Mouse (Mus musculus) heart, embryonic 15.5 days (tissue): ENCODE measurements around the gene Tbc1d12. TPM values are rescaled to one million over a fixed set of nuclear protein-coding genes. Genes with fewer than 3 reads are reported as not detected.
A peak's percentile ranks its signal among the peaks of the same experiment; 100 is the strongest.

Experiments
- ATAC-seq: fragments of 200-750 bp; cut with Nextera tagmentation; replicated peaks from 2 replicates; pipeline ENCODE4 v1.8.0; 2017; ENCODE audit warnings: low read depth, moderate TSS enrichment; ENCODE audit not compliant: insufficient number of reproducible peaks, insufficient read depth, low FRiP score
- H3K27ac ChIP-seq: fragments of 300-500 bp; sonication (generic); 2 replicates; pipeline ENCODE4 v1.5.1; 2015; ENCODE audit warnings: mild to moderate bottlenecking, inconsistent platforms
- H3K27me3 ChIP-seq: fragments of 300-500 bp; sonication (generic); 2 replicates; pipeline ENCODE4 v1.6.1; 2015; ENCODE audit warnings: inconsistent platforms
- H3K36me3 ChIP-seq: fragments of 300-500 bp; sonication (generic); 2 replicates; pipeline ENCODE4 v1.6.1; 2015; ENCODE audit warnings: mild to moderate bottlenecking, inconsistent platforms
- H3K4me1 ChIP-seq: fragments of 300-500 bp; sonication (generic); replicated peaks from 2 replicates; pipeline ENCODE4 v1.6.1; 2015; ENCODE audit warnings: inconsistent platforms
- H3K4me2 ChIP-seq: fragments of 300-500 bp; sonication (generic); 2 replicates; pipeline ENCODE4 v1.6.1; 2015; ENCODE audit warnings: inconsistent platforms, mild to moderate bottlenecking, moderate library complexity
- H3K4me3 ChIP-seq: fragments of 300-500 bp; sonication (generic); 2 replicates; pipeline ENCODE4 v1.5.1; 2015; ENCODE audit warnings: mild to moderate bottlenecking, inconsistent platforms
- H3K9ac ChIP-seq: fragments of 300-500 bp; sonication (generic); 2 replicates; pipeline ENCODE4 v1.6.1; 2015; ENCODE audit warnings: mild to moderate bottlenecking, inconsistent platforms
- H3K9me3 ChIP-seq: fragments of 300-500 bp; sonication (generic); replicated peaks from 2 replicates; pipeline ENCODE4 v1.6.1; 2016; ENCODE audit warnings: inconsistent platforms
- WGBS: fragments of 180-500 bp; shearing (Covaris S2); methylation state at CpG from one replicate; pipeline ENCODE4 v1.1.7; 2015; ENCODE audit warnings: mixed read lengths; 5-methylcytosine and 5-hydroxymethylcytosine counted together
- polyA plus RNA-seq: library from polyadenylated mRNA; unstranded; fragments of >200 nt; fragmentation: Nextera tagmentation; extraction: Ambion mirVana; gene quantifications from 2 replicates; pipeline ENCODE4 v1.2.1, GENCODE M21; 2015

Tbc1d12 gene
- polyA plus RNA-seq, 1 experiment from 2014 or later = 1.7 TPM

DNA sequence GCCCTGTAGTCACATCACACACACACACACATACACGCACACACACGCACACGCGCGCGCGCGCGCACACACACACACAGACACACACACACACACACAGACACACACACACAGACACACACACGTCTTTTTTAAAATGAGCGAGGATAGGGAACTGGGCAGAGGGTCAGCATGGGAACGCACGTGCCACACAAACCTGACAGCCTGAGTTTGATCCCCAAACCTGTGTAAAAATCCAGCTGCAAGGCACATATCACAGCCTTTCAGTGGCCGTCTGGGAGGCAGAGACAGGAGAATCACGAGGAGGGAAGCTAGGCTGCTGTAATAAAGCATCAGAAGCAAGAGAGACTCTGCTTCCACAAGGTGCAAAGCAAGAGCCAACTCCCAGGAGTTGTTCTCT is 78.5 kb downstream of the Tbc1d12 start:
- ATAC-seq = no peak
- Histone ChIP-seq H3K4me1 (no peaks in the 10 kb centered on the region), H3K4me3 (no peak overlapping the region), H3K9ac (no peak overlapping the region), H3K27me3 (no peaks in the 10 kb centered on the region), H3K4me2 (no peak overlapping the region), H3K36me3 (peaks cover 9% of the 10 kb centered on the region), H3K27ac (no peak overlapping the region), H3K9me3 (no peaks in the 10 kb centered on the region)
- WGBS = 90% methylated on average over 15 of the region's 15 CpGs

DNA sequence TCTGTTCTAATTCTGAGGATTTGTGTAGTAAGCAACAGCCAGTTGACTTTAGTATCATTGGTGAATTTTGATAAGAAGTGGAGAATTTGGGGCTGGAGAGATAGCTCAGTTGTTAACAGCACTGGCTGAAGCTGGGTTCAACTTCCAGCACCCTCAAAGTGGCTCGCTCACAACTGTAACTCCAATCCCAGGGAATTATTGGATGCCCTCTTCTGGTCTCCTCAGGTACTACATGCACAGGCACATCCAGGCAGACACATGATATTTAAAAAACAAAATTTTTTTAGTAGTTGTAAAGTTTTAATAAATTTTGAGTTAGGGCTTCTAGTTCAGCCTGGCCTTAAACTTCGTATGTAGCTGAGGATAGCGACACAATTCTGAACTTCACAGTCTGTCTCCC is 79.3 kb downstream of the Tbc1d12 start:
- Histone ChIP-seq H3K36me3 (peaks cover 14% of the 10 kb centered on the region), H3K4me2 (no peak overlapping the region), H3K9ac (no peak overlapping the region), H3K27ac (no peak overlapping the region), H3K9me3 (no peaks in the 10 kb centered on the region), H3K4me3 (no peak overlapping the region), H3K27me3 (no peaks in the 10 kb centered on the region), H3K4me1 (no peaks in the 10 kb centered on the region)
- 44% methylated on average over 3 of the region's 3 CpGs for WGBS
- ATAC-seq = no peak

DNA sequence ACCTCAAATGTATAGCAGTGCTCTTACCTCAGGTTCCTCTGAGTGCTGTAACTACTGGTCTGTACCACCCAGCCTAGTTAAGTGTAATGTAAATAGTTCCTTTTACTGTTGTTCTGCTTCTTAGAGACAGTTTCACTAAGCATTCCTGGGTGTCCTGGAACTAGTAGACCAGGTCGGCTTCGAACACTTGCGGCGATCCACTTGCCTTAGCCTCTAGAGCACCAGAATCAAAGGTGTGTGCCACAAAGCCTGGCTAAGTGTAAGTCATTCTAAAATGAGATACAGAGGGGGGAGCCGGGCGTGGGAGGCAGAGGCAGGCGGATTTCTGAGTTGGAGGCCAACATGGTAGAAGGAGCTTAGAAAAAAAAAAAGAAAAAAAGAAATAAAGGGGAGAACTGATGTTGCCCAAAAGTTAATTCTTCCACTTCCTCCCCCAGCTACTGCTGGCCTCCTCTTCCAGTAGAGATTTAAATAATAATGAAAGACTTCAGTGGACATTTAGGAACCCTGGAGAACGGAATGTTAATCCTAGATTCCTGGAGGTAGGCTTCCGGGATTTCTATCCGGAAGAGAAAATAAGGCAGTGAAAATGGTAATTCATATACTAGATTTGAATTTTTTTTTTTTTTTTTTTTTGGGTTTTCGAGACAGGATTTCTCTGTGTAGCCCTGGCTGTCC is 92.2 kb downstream of the Tbc1d12 start:
- no peak overlapping the region for H3K27ac ChIP-seq
- no peak for ATAC-seq
- WGBS = 92% methylated on average over 11 of the region's 11 CpGs

DNA sequence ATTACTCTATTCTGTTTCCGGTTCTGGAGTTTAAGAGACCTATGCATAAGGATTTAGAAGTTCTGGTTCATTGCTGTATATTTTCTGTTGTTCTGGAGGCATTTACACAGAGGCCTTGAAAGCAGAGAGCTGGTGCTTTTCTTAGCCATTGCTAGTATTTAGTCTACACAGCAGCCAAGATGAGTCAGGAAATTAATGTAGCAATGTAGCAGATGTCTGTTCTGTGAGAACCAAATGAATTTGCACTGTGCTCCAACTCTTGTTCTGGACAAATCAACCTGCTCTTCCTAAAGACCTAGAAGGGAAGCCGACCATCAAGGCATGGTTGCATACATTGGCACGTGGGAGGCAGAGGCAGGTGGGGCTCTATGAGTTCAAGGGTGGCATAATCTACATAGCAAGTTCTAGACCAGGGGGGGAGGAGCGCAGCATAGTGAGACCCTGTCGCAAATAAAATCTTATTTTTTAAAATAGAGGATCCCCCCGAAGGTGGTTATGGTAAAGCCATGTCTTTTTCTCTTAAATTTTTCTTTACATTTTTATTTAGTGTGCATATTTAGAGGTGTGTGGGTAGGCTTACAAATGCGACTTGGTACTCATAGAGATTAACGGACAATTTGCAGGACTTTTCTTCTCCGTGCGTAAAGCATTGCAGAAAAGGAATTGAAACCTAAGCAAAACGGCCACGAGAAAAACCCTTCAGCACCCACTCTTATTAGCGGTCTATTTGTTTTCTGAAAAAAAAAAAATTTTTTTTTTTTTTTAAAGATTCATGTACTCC is 93.3 kb downstream of the Tbc1d12 start:
- Histone ChIP-seq H3K9ac (peak overlapping the region; percentile 91), H3K4me1 (peaks cover 9% of the 10 kb centered on the region), H3K36me3 (no peaks in the 10 kb centered on the region; the same call in 1 of the 2 replicates), H3K4me3 (peak overlapping the region; percentile 88), H3K9me3 (no peaks in the 10 kb centered on the region), H3K4me2 (peak overlapping the region; percentile 99), H3K27ac (no peak overlapping the region), H3K27me3 (no peaks in the 10 kb centered on the region)
- 60% methylated on average over 13 of the region's 13 CpGs for WGBS
- no peak for ATAC-seq

More for the DNA sequence above, 92.2 kb downstream of the Tbc1d12 start:
- H3K9me3 ChIP-seq = no peaks in the 10 kb centered on the region
- no peak overlapping the region for H3K9ac ChIP-seq
- H3K4me3 ChIP-seq = no peak overlapping the region
- peaks cover 9% of the 10 kb centered on the region for H3K4me1 ChIP-seq
- H3K27me3 ChIP-seq = no peaks in the 10 kb centered on the region
- H3K4me2 ChIP-seq = no peak overlapping the region
- H3K36me3 ChIP-seq = no peaks in the 10 kb centered on the region

- peak overlapping the region; percentile 91 for H3K9ac ChIP-seq
- H3K36me3 ChIP-seq = no peaks in the 10 kb centered on the region; the same call in 1 of the 2 replicates
- H3K4me3 ChIP-seq = peak overlapping the region; percentile 88
- 2% methylated on average over 23 of the region's 23 CpGs for WGBS
- no peaks in the 10 kb centered on the region for H3K27me3 ChIP-seq
- H3K9me3 ChIP-seq = no peaks in the 10 kb centered on the region
- peaks cover 9% of the 10 kb centered on the region for H3K4me1 ChIP-seq
- no peak for ATAC-seq
- H3K4me2 ChIP-seq = peak overlapping the region; percentile 99
- 0 out of 2 replicates have a peak overlapping the region, but pooled peaks have one; percentile 31 for H3K27ac ChIP-seq
Measured at GRCm38 (mm10) chr19:38930252-38930787, 93.9 kb downstream of the Tbc1d12 start.

GRCm38 (mm10) chr19:38930788-38931565 is 94.6 kb downstream of the Tbc1d12 start, which contains the start of gene Hells:
TSS of gene Hells (plus strand) at chr19:38930915.
- no peaks in the 10 kb centered on the region for H3K9me3 ChIP-seq
- ATAC-seq = peak; percentile 89
- H3K27ac ChIP-seq = peak within 1 kb of the TSS; percentile 82
- H3K36me3 ChIP-seq = no peaks in the 10 kb centered on the region; the same call in none of the 2 replicates
- peak within 1 kb of the TSS; percentile 99 for H3K4me2 ChIP-seq
- H3K9ac ChIP-seq = peak within 1 kb of the TSS; percentile 91
- under 1% methylated on average over 76 of the region's 76 CpGs for WGBS
- H3K4me1 ChIP-seq = peaks cover 9% of the 10 kb centered on the region
- peak within 1 kb of the TSS; percentile 88 for H3K4me3 ChIP-seq
- H3K27me3 ChIP-seq = no peaks in the 10 kb centered on the region

DNA sequence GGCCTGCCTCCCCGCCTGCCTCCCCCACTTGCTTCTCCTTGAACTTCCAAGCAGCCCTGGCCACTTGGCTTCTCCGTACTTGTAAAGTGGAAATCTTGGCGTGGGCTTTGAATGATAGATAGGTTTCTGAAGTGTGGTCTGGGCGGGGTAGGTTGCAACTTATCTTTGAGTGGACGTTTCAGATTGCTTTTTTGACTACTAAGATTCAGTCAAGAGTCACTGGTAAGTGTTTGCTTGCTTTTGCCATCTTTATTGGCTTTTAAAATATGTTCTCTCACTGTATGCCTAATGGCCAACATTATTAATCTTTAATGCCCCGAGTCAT is 95.1 kb downstream of the Tbc1d12 start:
- H3K27ac ChIP-seq = no peak overlapping the region
- no peaks in the 10 kb centered on the region for H3K9me3 ChIP-seq
- no peak for ATAC-seq
- peak overlapping the region; percentile 91 for H3K9ac ChIP-seq
- peak overlapping the region; percentile 88 for H3K4me3 ChIP-seq
- WGBS = 4% methylated on average over 6 of the region's 6 CpGs
- H3K4me2 ChIP-seq = peak overlapping the region; percentile 99
- H3K4me1 ChIP-seq = peaks cover 9% of the 10 kb centered on the region
- no peaks in the 10 kb centered on the region; the same call in none of the 2 replicates for H3K36me3 ChIP-seq
- no peaks in the 10 kb centered on the region for H3K27me3 ChIP-seq

DNA sequence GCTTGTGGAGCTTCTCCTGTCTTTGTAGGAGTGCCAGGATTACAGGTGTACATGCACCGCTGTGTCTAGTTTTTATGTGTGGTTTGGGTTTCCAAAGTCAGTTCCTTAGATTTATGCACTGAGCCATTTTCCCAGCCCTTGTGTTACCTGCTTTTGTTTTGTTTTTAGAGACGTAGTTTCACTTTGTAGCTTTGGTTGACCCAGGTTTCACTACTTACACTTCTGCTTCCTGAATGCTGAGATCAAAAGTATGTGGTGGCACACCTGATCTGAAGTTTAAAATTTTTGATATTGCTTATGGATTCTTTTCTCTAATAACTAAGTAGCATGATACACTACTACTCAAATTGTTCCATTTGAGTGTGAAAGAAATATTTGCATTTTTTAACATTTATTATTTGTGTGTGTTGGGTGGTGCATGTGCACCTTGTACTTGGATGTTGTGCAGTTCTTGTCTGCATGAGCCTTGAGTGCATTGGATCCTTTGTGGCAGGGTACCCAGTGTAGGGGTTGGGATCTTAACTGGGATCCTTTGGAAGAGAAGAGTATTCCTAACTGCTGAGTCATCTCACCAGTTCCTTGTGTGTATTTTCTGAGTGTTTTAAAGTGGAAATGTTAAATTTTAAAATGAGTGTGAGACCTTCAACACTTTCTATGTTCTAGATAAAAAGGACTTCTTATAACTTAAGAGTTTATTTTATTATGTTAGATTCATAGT is 108.4 kb downstream of the Tbc1d12 start:
- Histone ChIP-seq H3K4me3 (no peak overlapping the region), H3K27ac (no peak overlapping the region), H3K4me2 (no peak overlapping the region), H3K27me3 (no peaks in the 10 kb centered on the region), H3K9ac (no peak overlapping the region), H3K36me3 (peaks cover 33% of the 10 kb centered on the region), H3K9me3 (no peaks in the 10 kb centered on the region), H3K4me1 (no peaks in the 10 kb centered on the region)
- WGBS = 88% methylated on average over 2 of the region's 2 CpGs
- no peak for ATAC-seq
